Mouse (Mus musculus) cortical plate, adult 2 months (tissue): ENCODE measurements around the gene Rhbdd2.

Experiments used
- CTCF ChIP-seq: fragments of 200-500 bp; IDR thresholded peaks from 2 replicates; pipeline ENCODE4 v1.5.1; 2011; ENCODE audit warnings: mild to moderate bottlenecking, control low read depth, low read length; ENCODE audit not compliant: insufficient read depth; ENCODE audit errors: extremely low read depth
- POLR2A ChIP-seq: fragments of 200-500 bp; IDR thresholded peaks from 2 replicates; pipeline ENCODE4 v1.6.1; 2011; ENCODE audit warnings: mild to moderate bottlenecking, low read length, control low read depth; ENCODE audit not compliant: insufficient read depth; ENCODE audit errors: extremely low read depth

DNA sequence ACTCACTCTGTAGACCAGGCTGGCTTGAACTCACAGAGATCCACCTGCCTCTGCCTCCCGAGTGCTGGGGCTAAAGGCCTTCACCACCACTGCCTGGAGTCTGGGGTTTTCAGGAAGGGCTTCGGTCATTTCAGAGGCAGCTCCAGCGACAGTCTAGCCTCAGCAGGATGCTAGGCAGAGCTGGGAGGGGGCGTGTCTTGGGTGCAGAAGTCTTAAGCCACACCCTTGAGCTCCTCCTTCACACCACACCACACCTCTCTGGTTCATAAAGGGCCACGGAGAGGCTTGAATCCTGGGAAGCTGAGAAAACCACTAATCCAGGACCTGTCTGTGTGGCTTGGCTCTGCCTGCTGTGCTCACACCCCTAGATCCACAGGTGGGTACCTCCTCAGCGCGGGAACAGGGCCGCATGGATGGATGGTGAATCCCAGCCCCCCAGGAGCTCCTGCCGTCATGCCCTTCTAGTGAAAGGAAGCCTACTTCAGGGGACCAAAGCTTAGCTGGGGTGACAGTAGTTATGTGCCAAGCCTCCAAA lies 37.4 kb downstream of the Rhbdd2 start, which contains the start of gene Por:
- TF ChIP-seq POLR2A, result no peak
- TF ChIP-seq CTCF, result no peak
